Mouse (Mus musculus): ENCODE data around the gene Nrp2.

GRCm38 (mm10) chr1:62806014-62806413 is 102.9 kb downstream of the Nrp2 start:
- no peak for TF ChIP-seq CTCF (IDR thresholded peaks at IDR 0.05; ENCODE audit: borderline replicate concordance, insufficient read depth, low read depth, low read length)
- TF ChIP-seq POLR2A (IDR thresholded peaks at IDR 0.05; ENCODE audit: borderline replicate concordance, insufficient read depth, low read length), result no peak

All from cerebellum, adult 2 months (tissue).